Mouse (Mus musculus) MEL (cell line): Measurements from ENCODE around the gene Disp1. TPM values are rescaled to one million over a fixed set of nuclear protein-coding genes. Genes with fewer than 3 reads are reported as not detected.

Source experiments
- DNase-seq: peaks from one replicate; pipeline ENCODE4 v3.0.0; 2011; ENCODE audit warnings: low read depth, low spot score
- H3K27ac ChIP-seq: 2 replicates; pipeline ENCODE4 v1.5.1; 2012; ENCODE audit warnings: low read depth, mild to moderate bottlenecking, control low read depth, low read length, moderate library complexity; ENCODE audit not compliant: control insufficient read depth
- H3K27me3 ChIP-seq, 2 experiments: fragments of 150-350 bp in 1 of 2; sonication (generic) in 1 of 2; 2 replicates each; pipeline ENCODE4 v1.6.1; 2012; ENCODE audit warnings: low read length in 2 of 2, mild to moderate bottlenecking in 2 of 2, improper control_type of control experiment in 1 of 2, moderate library complexity in 1 of 2; ENCODE audit not compliant: insufficient read depth in 2 of 2, control insufficient read depth in 1 of 2
- H3K36me3 ChIP-seq, 2 experiments: 2 replicates each; pipeline ENCODE4 v1.6.1; 2012 to 2014; ENCODE audit warnings: low read length in 2 of 2, improper control_type of control experiment in 1 of 2, inconsistent platforms in 1 of 2, mild to moderate bottlenecking in 1 of 2; ENCODE audit not compliant: insufficient read depth in 2 of 2, control insufficient read depth in 1 of 2
- H3K4me1 ChIP-seq, 2 experiments: fragments of 150-350 bp in 1 of 2; sonication (generic) in 1 of 2; 2 replicates each; pipeline ENCODE4 v1.6.1; 2012; ENCODE audit warnings: low read length in 2 of 2, improper control_type of control experiment in 1 of 2, mild to moderate bottlenecking in 1 of 2; ENCODE audit not compliant: insufficient read depth in 2 of 2, control insufficient read depth in 1 of 2
- H3K4me3 ChIP-seq, 2 experiments: fragments of 150-350 bp in 1 of 2; sonication (generic) in 1 of 2; 2 replicates each; pipeline ENCODE4 v1.5.1; 2012; ENCODE audit warnings: low read depth in 2 of 2, low read length in 2 of 2, mild to moderate bottlenecking in 2 of 2, moderate library complexity in 2 of 2, control low read depth in 1 of 2, improper control_type of control experiment in 1 of 2; ENCODE audit not compliant: control insufficient read depth in 1 of 2, insufficient read depth in 1 of 2
- H3K79me2 ChIP-seq: 2 replicates; pipeline ENCODE4 v1.6.1; 2012; ENCODE audit warnings: mild to moderate bottlenecking, low read length, moderate library complexity; ENCODE audit not compliant: control insufficient read depth, poor library complexity, insufficient read depth
- H3K9ac ChIP-seq: 2 replicates; pipeline ENCODE4 v1.6.1; 2012; ENCODE audit warnings: low read depth, mild to moderate bottlenecking, control low read depth, low read length, moderate library complexity; ENCODE audit not compliant: control insufficient read depth, poor library complexity, severe bottlenecking
- H3K9me3 ChIP-seq: fragments of 150-350 bp; sonication (generic); replicated peaks from 2 replicates; pipeline ENCODE4 v1.6.1; 2012; ENCODE audit warnings: mild to moderate bottlenecking, low read length, improper control_type of control experiment, moderate library complexity; ENCODE audit not compliant: insufficient read depth
- CHD1 ChIP-seq: IDR thresholded peaks from 2 replicates; pipeline ENCODE4 v1.6.1; 2012; ENCODE audit warnings: low read depth, mild to moderate bottlenecking, inconsistent platforms, low read length, improper control_type of control experiment
- E2F4 ChIP-seq: IDR thresholded peaks from 2 replicates; pipeline ENCODE4 v1.6.1; 2011; ENCODE audit warnings: low read depth, low read length, improper control_type of control experiment, borderline replicate concordance
- ELF1 ChIP-seq: IDR thresholded peaks from 2 replicates; pipeline ENCODE4 v1.6.1; 2014; ENCODE audit warnings: low read depth, mild to moderate bottlenecking, inconsistent platforms, low read length, improper control_type of control experiment, moderate library complexity
- EP300 ChIP-seq, 2 experiments: IDR thresholded peaks; 2 replicates each; pipeline ENCODE4 v1.6.1; 2011; ENCODE audit warnings: improper control_type of control experiment in 2 of 2, low read length in 2 of 2, low read depth in 1 of 2, mild to moderate bottlenecking in 1 of 2
- HCFC1 ChIP-seq: IDR thresholded peaks from 2 replicates; pipeline ENCODE4 v1.6.1; 2012; ENCODE audit warnings: low read depth, mild to moderate bottlenecking, inconsistent platforms, low read length, improper control_type of control experiment, moderate library complexity
- JUND ChIP-seq: IDR thresholded peaks from 2 replicates; pipeline ENCODE4 v1.6.1; 2011; ENCODE audit warnings: low read depth, mild to moderate bottlenecking, improper control_type of control experiment, low read length
- MAFK ChIP-seq: IDR thresholded peaks from 2 replicates; pipeline ENCODE4 v1.6.1; 2011; ENCODE audit warnings: low read depth, mild to moderate bottlenecking, low read length, improper control_type of control experiment, borderline replicate concordance
- MAZ ChIP-seq: IDR thresholded peaks from 2 replicates; pipeline ENCODE4 v1.6.1; 2012; ENCODE audit warnings: low read depth, mild to moderate bottlenecking, inconsistent platforms, low read length, improper control_type of control experiment
- NELFE ChIP-seq: IDR thresholded peaks from 2 replicates; pipeline ENCODE4 v1.6.1; 2011; ENCODE audit warnings: low read depth, low read length, improper control_type of control experiment
- POLR2A ChIP-seq, 2 experiments: IDR thresholded peaks; 2 replicates each; pipeline ENCODE4 v1.6.1; 2011 to 2012; ENCODE audit warnings: low read length in 2 of 2, mild to moderate bottlenecking in 2 of 2, control low read depth in 1 of 2, improper control_type of control experiment in 1 of 2, low read depth in 1 of 2, moderate library complexity in 1 of 2; ENCODE audit not compliant: control insufficient read depth in 1 of 2, insufficient read depth in 1 of 2, poor library complexity in 1 of 2
- POLR2AphosphoS2 ChIP-seq: IDR thresholded peaks from 2 replicates; pipeline ENCODE4 v1.6.1; 2011; ENCODE audit warnings: low read length, improper control_type of control experiment
- POLR2AphosphoS5 ChIP-seq: IDR thresholded peaks from 2 replicates; pipeline ENCODE4 v1.6.1; 2012; ENCODE audit warnings: low read depth, borderline replicate concordance, mild to moderate bottlenecking, inconsistent platforms, low read length, moderate library complexity, mixed read lengths
- SMC3 ChIP-seq: IDR thresholded peaks from 2 replicates; pipeline ENCODE4 v1.6.1; 2011; ENCODE audit warnings: low read depth, low read length, improper control_type of control experiment
- TBP ChIP-seq: IDR thresholded peaks from 2 replicates; pipeline ENCODE4 v1.8.0; 2011; ENCODE audit warnings: low read depth, low read length, improper control_type of control experiment
- USF2 ChIP-seq, 2 experiments: IDR thresholded peaks; 2 replicates each; pipeline ENCODE4 v1.6.1; 2011 to 2012; ENCODE audit warnings: improper control_type of control experiment in 2 of 2, low read length in 2 of 2, borderline replicate concordance in 1 of 2, inconsistent platforms in 1 of 2, low read depth in 1 of 2, mild to moderate bottlenecking in 1 of 2; ENCODE audit not compliant: insufficient read depth in 1 of 2
- ZC3H11A ChIP-seq: IDR thresholded peaks from 2 replicates; pipeline ENCODE4 v1.6.1; 2012; ENCODE audit warnings: low read depth, mild to moderate bottlenecking, inconsistent platforms, low read length, improper control_type of control experiment
- ZNF384 ChIP-seq: IDR thresholded peaks from 2 replicates; pipeline ENCODE4 v1.6.1; 2012; ENCODE audit warnings: low read depth, mild to moderate bottlenecking, inconsistent platforms, low read length, improper control_type of control experiment
- polyA plus RNA-seq, 2 experiments: library from polyadenylated mRNA; stranded (reverse) in 1 of 2; unstranded in 1 of 2; fragments of >175 nt in 1 of 2; fragments of >200 nt in 1 of 2; gene quantifications; 2 replicates each; pipeline versions ENCODE4 v1.2.1 to v1.2.4; 2012; ENCODE audit warnings: low replicate concordance in 2 of 2, low read depth in 1 of 2; ENCODE audit not compliant: insufficient read length in 2 of 2, insufficient read depth in 1 of 2, missing spikeins in 1 of 2
- total RNA-seq: library from RNA; depleted of rRNA; stranded (reverse); fragments of 300-350 nt; gene quantifications from 2 replicates; pipeline ENCODE4 v1.2.3, GENCODE M21; 2012

Disp1 gene
- total and polyA plus RNA-seq, 3 experiments: 6.3 to 9.9 TPM; not detected in 1

DNA sequence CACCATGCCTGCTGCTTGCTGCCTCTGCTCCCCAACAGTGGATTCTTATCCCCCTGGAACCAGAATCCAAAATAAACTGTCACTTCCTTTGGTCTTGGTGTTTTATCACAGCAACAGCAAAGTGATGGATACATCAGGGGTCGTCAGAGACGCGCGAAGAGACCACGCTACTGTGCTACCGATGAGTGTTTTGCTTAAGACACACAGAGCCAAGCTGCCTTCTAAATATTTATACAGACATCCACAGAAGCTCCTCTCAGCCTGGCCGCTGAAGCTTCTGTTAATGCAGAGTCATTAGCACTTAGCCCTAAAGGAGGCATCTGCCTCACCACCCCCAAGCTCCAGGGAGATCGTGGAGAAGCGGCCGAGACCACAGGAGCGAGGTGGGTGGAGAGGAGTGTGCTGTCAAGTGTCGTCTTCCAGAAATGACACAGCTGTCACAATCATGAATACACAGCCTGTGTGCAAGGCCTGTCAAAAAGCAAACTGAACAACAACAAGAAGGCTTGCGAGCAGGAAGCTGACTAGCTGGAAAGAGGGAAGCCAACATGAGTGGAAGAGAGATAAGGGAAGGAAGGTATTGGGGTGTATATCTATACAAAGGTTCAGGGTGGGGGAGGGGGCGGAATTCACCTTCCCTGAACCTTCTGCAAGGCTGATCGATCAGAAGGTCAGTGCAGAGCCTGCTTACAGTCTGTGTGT lies 146.1 kb downstream of the Disp1 start (continued):
- TF ChIP-seq USF2 (IDR thresholded peaks at IDR 0.05; ENCODE audit: borderline replicate concordance in 1 of 2, insufficient read depth in 1 of 2, low read depth in 1 of 2, low read length in 2 of 2): no peak
- peak; percentile 84 to 85 for TF ChIP-seq EP300 (IDR thresholded peaks at IDR 0.05; ENCODE audit: low read depth in 1 of 2, low read length in 2 of 2)
- TF ChIP-seq, all 39 proteins: peak for 11

DNA sequence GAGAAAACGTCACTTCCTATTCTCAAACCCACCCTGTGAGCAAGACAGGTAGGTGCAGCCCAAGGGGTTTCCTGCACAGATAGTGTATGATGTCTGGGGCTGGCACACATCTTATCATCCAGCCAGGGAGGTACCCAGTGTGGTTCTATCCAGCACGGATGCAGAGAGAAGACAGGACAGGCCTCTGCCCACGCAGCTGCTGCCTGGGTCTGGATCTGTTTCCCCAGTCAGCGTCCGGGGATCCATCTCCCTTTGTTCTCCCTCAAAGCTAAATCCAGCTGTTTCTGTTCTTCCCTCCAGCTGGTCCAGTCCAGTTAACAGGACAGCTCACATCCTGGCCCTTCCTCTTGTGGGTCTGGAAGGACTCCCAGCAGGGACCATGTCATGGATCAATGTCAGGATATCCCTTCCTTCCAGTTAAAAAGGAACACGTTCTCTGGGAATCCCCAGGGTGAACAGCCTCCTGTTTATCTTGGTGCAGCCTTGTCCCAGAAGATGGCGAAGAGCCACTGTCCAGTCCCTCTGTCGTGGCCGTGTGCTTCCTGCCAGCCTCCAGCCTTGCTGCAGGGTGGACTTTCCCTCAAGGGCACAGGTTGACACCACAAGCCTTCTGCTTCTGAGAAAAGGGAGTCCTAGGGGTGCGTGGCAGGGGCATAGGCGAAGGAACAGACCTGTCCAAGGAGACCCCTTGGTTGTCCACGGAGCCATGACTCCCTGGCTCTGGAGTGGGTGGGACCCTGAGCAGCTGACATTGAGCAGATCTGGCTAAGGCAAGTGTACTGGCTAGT lies 148.9 kb downstream of the Disp1 start:
- no peaks in the 10 kb centered on the region for H3K79me2 ChIP-seq
- TF ChIP-seq POLR2AphosphoS2 (no peak), ZNF384 (no peak), NELFE (no peak), ELF1 (no peak), SMC3 (no peak), E2F4 (no peak), MAFK (no peak), USF2 (IDR thresholded peaks at IDR 0.05; ENCODE audit: borderline replicate concordance in 1 of 2, insufficient read depth in 1 of 2, low read depth in 1 of 2, low read length in 2 of 2) (no peak), HCFC1 (no peak), CHD1 (no peak), MAZ (no peak), POLR2A (IDR thresholded peaks at IDR 0.05; ENCODE audit: control insufficient read depth in 1 of 2, insufficient read depth in 1 of 2, low read depth in 1 of 2, low read length in 2 of 2, poor library complexity in 1 of 2) (no peak), JUND (no peak), ZC3H11A (no peak), POLR2AphosphoS5 (no peak), TBP (no peak)
- TF ChIP-seq, all 39 proteins: peak for 0
- DNase-seq: peak; percentile 12
- no peaks in the 10 kb centered on the region for H3K27me3 ChIP-seq
- H3K36me3 ChIP-seq: peaks cover 0 to 19% of the 10 kb centered on the region in 2 experiments; a peak in 2 of 4 replicates
- no peak overlapping the region for H3K4me3 ChIP-seq
- H3K4me1 ChIP-seq: peaks cover 16 to 53% of the 10 kb centered on the region in 2 experiments
- 0 out of 2 replicates have a peak overlapping the region, but pooled peaks have one; percentile 12 for H3K27ac ChIP-seq
- H3K9me3 ChIP-seq: no peaks in the 10 kb centered on the region
- no peak overlapping the region; the same call in 1 of the 2 replicates for H3K9ac ChIP-seq
